Mouse (Mus musculus): ENCODE data around the gene Iba57. TPM values are rescaled to one million over a fixed set of nuclear protein-coding genes. Genes with fewer than 3 reads are reported as not detected.
"Not testable (repeated sequence)": the region's sequence is repeated elsewhere in the genome, so short reads cannot be mapped to it uniquely, and the experiment has no call there.

Gene Iba57
- polyA plus RNA-seq (2015; fragmentation: Nextera tagmentation; extraction: Ambion mirVana), result 6.9 and 8.5 TPM in 2 replicates

DNA sequence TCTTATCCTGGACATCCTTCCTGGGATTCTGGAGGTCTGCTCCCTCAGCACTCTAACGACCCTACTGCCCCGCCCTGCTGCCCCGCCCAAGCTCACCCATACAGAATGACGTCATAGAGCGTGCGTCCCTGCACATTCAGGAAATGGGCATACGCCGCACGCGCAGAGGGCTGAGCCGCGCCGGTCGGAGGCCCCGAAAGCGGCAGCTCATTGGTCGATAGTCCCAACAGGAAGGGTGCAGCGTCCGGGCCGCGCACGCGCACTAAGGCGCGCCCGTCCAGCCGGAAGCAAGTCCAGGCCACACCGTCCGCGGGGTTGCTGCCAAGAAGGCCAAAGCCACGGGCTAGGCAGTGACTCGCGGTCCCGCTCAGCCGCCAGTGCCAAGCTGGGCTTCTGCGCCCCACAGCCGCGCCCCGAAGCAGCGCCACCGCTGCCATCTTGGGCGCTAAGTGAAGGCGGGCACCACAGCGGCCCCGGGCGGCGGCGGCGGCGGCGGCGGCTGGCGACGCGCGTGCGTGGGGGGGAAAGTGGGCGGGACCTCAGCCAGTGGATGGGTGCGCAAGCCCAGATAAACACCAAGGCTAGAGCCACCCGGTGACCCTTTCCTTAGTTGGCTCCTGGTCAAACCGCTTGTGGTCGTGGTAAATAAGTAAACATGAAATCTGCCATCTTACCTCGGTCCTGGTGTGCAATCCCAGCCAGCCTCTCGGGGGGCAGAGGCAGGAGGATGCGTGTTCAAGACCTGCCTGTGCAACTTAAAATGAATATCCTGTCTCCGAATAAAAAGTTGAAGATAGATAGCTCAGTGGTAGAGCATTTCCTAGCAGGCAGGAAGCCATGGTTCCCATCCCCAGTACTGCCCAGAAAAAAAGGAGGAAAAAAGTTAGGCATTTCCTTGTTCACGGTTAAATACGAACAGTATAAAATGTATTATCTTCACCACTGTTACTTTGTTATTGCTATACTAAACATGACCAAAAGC is at the start of gene Iba57:
Iba57 (minus strand) TSS at position 485 of the 982 bp plus-strand sequence.
- Histone ChIP-seq H3K4me2 (replicated peaks; ENCODE audit: low read depth, low read length) (peak within 1 kb of the TSS; percentile 74), H3K9me3 (ENCODE audit: low read length) (no peaks in the 10 kb centered on the region), H3K36me3 (ENCODE audit: insufficient read depth, low read length) (peaks cover 4% of the 10 kb centered on the region; the same call in 1 of the 2 replicates), H3K27me3 (ENCODE audit: insufficient read depth, low read length) (no peaks in the 10 kb centered on the region), H3K4me1 (ENCODE audit: insufficient read depth, low read length) (peaks cover 13% of the 10 kb centered on the region), H3K9ac (replicated peaks; ENCODE audit: low read length) (peak within 1 kb of the TSS; percentile 96), H3K4me3 (ENCODE audit: low read length) (peak within 1 kb of the TSS; percentile 79), H3K27ac (ENCODE audit: low read length) (peak within 1 kb of the TSS; percentile 100)
- WGBS, result 3% methylated on average over 61 of the region's 68 CpGs
- ATAC-seq (ENCODE audit: low FRiP score, low TSS enrichment), result peak; percentile 99

DNA sequence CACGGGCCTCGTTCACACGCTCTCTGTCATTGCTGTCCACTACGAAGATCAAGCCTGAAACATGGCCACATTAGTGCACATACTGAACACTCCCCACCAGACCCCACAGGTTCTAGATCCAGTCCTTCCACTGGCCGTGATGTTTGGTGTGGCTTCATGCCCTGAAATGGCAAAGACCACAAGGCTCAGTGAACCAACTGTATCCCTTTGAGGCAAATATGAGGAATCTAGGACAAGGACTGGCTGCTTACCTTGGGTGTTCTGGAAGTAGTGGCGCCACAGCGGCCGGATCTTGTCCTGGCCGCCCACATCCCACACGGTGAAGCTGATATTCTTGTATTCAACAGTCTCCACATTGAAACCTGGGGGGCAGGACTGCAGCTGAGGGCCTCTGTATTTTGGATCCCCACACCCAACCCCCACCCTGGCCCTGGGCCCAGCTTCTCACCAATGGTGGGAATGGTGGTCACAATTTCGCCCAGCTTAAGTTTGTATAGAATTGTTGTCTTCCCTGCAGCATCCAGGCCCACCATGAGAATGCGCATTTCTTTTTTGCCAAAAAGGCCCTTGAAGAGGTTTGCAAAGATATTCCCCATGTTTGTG is 49.5 kb upstream of the Iba57 start:
- Histone ChIP-seq H3K4me3 (ENCODE audit: low read length) (no peak overlapping the region), H3K27ac (ENCODE audit: low read length) (no peak overlapping the region), H3K36me3 (ENCODE audit: insufficient read depth, low read length) (peaks cover 48% of the 10 kb centered on the region), H3K4me2 (replicated peaks; ENCODE audit: low read depth, low read length) (no peak overlapping the region), H3K27me3 (ENCODE audit: insufficient read depth, low read length) (no peaks in the 10 kb centered on the region), H3K9me3 (ENCODE audit: low read length) (no peaks in the 10 kb centered on the region), H3K4me1 (ENCODE audit: insufficient read depth, low read length) (peaks cover 23% of the 10 kb centered on the region), H3K9ac (replicated peaks; ENCODE audit: low read length) (no peak overlapping the region)
- 89% methylated on average over 12 of the region's 12 CpGs for WGBS
- no peak for ATAC-seq (ENCODE audit: low FRiP score, low TSS enrichment)

DNA sequence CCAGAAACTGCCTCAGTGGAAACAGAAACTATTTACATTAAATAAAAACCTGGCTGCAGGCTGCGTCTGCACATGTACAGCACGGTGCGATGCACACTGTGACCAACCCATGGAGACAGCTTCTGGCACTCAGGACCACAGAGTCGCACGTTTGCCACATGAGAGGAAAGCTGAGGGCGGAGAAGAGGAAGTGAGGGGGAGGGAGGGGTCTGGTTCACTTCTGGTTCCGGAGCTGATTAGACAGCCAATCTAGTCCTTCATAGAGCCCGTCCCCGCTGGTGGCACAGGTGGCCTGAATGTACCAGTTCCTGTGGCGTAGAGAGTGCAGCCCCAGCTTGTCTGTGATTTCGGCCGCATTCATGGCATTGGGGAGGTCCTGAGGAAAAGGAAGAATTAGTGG is 48.8 kb upstream of the Iba57 start:
- not testable (repeated sequence) for H3K27ac ChIP-seq (ENCODE audit: low read length); H3K4me2 ChIP-seq (replicated peaks; ENCODE audit: low read depth, low read length); H3K27me3 ChIP-seq (ENCODE audit: insufficient read depth, low read length); H3K4me3 ChIP-seq (ENCODE audit: low read length); ATAC-seq (ENCODE audit: low FRiP score, low TSS enrichment); H3K9ac ChIP-seq (replicated peaks; ENCODE audit: low read length); H3K9me3 ChIP-seq (ENCODE audit: low read length)
- peaks cover 24% of the 10 kb centered on the region; the same call in 1 of the 2 replicates for H3K4me1 ChIP-seq (ENCODE audit: insufficient read depth, low read length)
- 74% methylated on average over 12 of the region's 12 CpGs for WGBS
- peaks cover 44% of the 10 kb centered on the region for H3K36me3 ChIP-seq (ENCODE audit: insufficient read depth, low read length)

DNA sequence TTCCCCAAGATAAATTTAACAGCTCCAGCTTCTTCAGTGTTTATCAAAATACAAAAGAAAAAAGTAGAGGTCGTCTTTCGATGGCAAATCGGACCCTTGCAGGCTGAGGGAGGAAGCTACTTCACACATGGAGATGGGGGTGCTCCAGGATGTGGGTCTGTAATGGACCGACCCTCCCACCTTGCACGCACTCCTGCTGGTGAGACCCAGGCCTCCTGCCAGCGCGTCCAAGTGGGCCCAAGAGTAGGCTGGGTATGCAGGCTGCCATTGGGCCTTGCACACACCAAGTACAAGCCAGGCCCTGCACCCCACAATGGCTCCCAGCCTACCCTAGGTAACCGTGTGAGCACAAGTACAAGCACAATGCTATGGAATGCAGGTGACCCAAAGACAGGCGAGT is 48.0 kb upstream of the Iba57 start:
- H3K4me1 ChIP-seq (ENCODE audit: insufficient read depth, low read length), result peaks cover 21% of the 10 kb centered on the region; the same call in 1 of the 2 replicates
- 86% methylated on average over 9 of the region's 9 CpGs for WGBS
- not testable (repeated sequence) for ATAC-seq (ENCODE audit: low FRiP score, low TSS enrichment)

DNA sequence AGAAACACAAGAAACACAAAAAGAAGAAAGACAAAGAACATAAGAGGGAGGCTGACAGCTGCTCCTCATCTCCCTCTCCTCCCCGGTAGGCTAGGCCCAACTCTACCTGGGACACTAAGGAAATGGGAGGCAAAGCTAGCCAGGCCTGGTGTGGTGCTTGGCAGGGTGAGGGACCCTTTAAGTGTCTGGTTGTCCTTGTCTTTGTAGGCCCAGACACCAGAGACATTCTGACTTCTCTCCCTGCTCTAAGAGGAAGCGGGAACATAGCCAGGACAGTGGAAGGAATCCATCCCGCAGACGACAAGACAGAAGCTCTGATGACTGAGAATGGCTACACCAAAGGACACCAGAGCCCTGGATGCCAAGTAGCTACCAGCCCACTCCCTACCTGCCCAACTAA is 46.5 kb upstream of the Iba57 start:
- H3K4me1 ChIP-seq (ENCODE audit: insufficient read depth, low read length), result peaks cover 21% of the 10 kb centered on the region; the same call in 1 of the 2 replicates
- H3K27ac ChIP-seq (ENCODE audit: low read length), result no peak overlapping the region
- WGBS, result 78% methylated on average over 4 of the region's 4 CpGs
- H3K4me3 ChIP-seq (ENCODE audit: low read length), result no peak overlapping the region
- no peak overlapping the region for H3K4me2 ChIP-seq (replicated peaks; ENCODE audit: low read depth, low read length)
- no peaks in the 10 kb centered on the region for H3K9me3 ChIP-seq (ENCODE audit: low read length)
- no peaks in the 10 kb centered on the region for H3K27me3 ChIP-seq (ENCODE audit: insufficient read depth, low read length)
- ATAC-seq (ENCODE audit: low FRiP score, low TSS enrichment), result no peak
- no peak overlapping the region for H3K9ac ChIP-seq (replicated peaks; ENCODE audit: low read length)
- H3K36me3 ChIP-seq (ENCODE audit: insufficient read depth, low read length), result peaks cover 49% of the 10 kb centered on the region

More for the DNA sequence above, 48.0 kb upstream of the Iba57 start:
- H3K9me3 ChIP-seq (ENCODE audit: low read length); H3K27ac ChIP-seq (ENCODE audit: low read length); H3K9ac ChIP-seq (replicated peaks; ENCODE audit: low read length); H3K4me2 ChIP-seq (replicated peaks; ENCODE audit: low read depth, low read length); H3K4me3 ChIP-seq (ENCODE audit: low read length); H3K27me3 ChIP-seq (ENCODE audit: insufficient read depth, low read length): not testable (repeated sequence)
- peaks cover 42% of the 10 kb centered on the region for H3K36me3 ChIP-seq (ENCODE audit: insufficient read depth, low read length)

DNA sequence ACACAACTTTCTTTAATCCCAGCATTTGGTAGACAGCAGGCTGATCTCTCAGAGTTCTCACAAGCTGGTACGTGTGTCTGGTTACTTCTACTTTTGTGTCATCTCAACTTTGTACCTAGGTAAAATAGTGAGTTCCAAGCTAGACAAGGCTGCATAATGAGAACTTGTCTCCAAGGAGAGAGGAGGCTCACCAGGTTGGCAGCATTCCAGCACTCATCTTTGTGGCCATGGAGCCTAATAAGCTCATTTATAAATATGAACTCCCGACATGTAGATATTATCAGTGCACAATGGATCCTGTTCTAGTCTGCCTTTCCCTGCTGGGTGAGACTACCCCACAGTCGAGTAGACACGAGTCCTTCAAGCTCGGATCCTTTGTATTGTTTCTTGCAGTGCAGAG is 46.0 kb upstream of the Iba57 start:
- H3K4me3 ChIP-seq (ENCODE audit: low read length), result peak overlapping the region; percentile 66; the same call in 1 of the 2 replicates
- no peak overlapping the region for H3K9ac ChIP-seq (replicated peaks; ENCODE audit: low read length)
- peaks cover 21% of the 10 kb centered on the region; the same call in 1 of the 2 replicates for H3K4me1 ChIP-seq (ENCODE audit: insufficient read depth, low read length)
- no peaks in the 10 kb centered on the region for H3K27me3 ChIP-seq (ENCODE audit: insufficient read depth, low read length)
- H3K36me3 ChIP-seq (ENCODE audit: insufficient read depth, low read length), result peaks cover 46% of the 10 kb centered on the region
- peak overlapping the region; percentile 87 for H3K4me2 ChIP-seq (replicated peaks; ENCODE audit: low read depth, low read length)
- no peak overlapping the region for H3K27ac ChIP-seq (ENCODE audit: low read length)
- WGBS, result 64% methylated on average over 5 of the region's 5 CpGs
- ATAC-seq (ENCODE audit: low FRiP score, low TSS enrichment), result no peak
- no peaks in the 10 kb centered on the region for H3K9me3 ChIP-seq (ENCODE audit: low read length)

DNA sequence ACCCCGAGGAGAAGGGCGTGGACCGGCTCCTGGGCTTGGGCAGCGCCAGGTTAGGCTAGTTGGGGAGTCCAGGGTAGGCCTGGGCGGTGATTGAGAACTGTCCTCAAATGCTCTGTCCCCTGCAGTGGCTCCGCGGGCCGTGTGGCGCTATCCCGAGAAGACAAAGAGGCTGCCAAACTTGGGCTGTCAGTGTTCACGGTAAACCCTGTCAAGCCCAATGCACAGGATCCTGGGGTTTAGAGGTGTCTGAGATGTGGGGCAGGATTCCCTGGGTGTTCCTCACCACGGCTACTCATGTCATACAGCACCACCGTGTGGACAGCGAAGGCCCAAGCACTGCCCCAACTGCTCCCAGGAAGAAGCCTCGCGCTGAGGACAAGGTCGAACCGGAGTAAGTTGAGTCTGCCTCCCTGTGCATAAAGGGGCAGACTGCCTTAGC is 45.5 kb upstream of the Iba57 start:
- Histone ChIP-seq H3K36me3 (ENCODE audit: insufficient read depth, low read length) (peaks cover 40% of the 10 kb centered on the region), H3K9me3 (ENCODE audit: low read length) (no peaks in the 10 kb centered on the region), H3K27me3 (ENCODE audit: insufficient read depth, low read length) (no peaks in the 10 kb centered on the region), H3K9ac (replicated peaks; ENCODE audit: low read length) (peak overlapping the region; percentile 81), H3K4me1 (ENCODE audit: insufficient read depth, low read length) (peaks cover 21% of the 10 kb centered on the region; the same call in 1 of the 2 replicates), H3K4me3 (ENCODE audit: low read length) (peak overlapping the region; percentile 66), H3K27ac (ENCODE audit: low read length) (peak overlapping the region; percentile 91), H3K4me2 (replicated peaks; ENCODE audit: low read depth, low read length) (peak overlapping the region; percentile 87)
- WGBS, result 6% methylated on average over 18 of the region's 18 CpGs
- peak; percentile 81 for ATAC-seq (ENCODE audit: low FRiP score, low TSS enrichment)

DNA sequence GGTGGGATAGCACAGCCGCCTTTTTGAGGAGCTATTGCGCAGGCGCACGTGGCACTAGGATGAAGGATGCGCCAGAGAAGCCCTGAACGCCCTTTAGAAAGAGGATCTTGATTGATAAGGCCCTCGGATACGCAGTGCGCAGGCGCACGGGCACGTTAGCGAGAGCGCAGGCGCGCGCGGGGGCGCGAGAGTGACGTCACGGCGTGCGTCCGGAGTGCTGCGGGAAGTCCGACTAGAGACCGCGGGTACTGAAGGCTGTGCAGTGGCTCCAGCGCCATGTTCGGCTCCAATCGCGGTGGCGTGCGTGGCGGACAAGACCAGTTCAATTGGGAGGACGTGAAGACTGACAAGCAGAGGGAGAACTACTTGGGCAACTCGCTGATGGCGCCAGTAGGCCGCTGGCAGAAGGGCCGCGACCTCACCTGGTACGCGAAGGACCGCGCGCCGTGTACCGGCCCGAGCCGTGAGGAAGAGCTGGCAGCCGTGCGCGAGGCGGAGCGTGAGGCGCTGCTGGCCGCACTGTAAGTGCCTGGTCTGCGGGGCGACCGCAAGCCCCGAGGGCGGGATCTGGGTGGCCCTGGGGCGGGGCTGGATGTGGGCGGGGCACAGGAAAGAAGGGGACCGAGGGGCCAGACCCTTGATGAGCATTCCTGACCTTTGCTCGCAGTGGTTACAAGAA is 44.8 kb upstream of the Iba57 start, which contains the start of gene 2310033P09Rik:
2310033P09Rik (plus strand) TSS at position 169 of the 679 bp plus-strand sequence.
- H3K27me3 ChIP-seq (ENCODE audit: insufficient read depth, low read length), result no peaks in the 10 kb centered on the region
- H3K27ac ChIP-seq (ENCODE audit: low read length), result peak within 1 kb of the TSS; percentile 91
- H3K4me1 ChIP-seq (ENCODE audit: insufficient read depth, low read length), result peaks cover 21% of the 10 kb centered on the region; the same call in 1 of the 2 replicates
- H3K4me3 ChIP-seq (ENCODE audit: low read length), result peak within 1 kb of the TSS; percentile 66
- under 1% methylated on average over 67 of the region's 67 CpGs for WGBS
- peaks cover 39% of the 10 kb centered on the region for H3K36me3 ChIP-seq (ENCODE audit: insufficient read depth, low read length)
- peak; percentile 87 for ATAC-seq (ENCODE audit: low FRiP score, low TSS enrichment)
- H3K9ac ChIP-seq (replicated peaks; ENCODE audit: low read length), result peak within 1 kb of the TSS; percentile 81
- peak within 1 kb of the TSS; percentile 87 for H3K4me2 ChIP-seq (replicated peaks; ENCODE audit: low read depth, low read length)
- no peaks in the 10 kb centered on the region for H3K9me3 ChIP-seq (ENCODE audit: low read length)
